Mouse (Mus musculus) T-cell, adult 2 months (primary cell): ENCODE data around the gene Tnp1.

Experiments used
- DNase-seq: peaks from one replicate; pipeline ENCODE4 v3.0.0; 2022; ENCODE audit warnings: low spot score

The Tnp1 gene

GRCm38 (mm10) chr1:73015731-73016130 lies at the start of gene Tnp1:
TSS of gene Tnp1 (minus strand) at chr1:73015909.
- no peak for DNase-seq

GRCm38 (mm10) chr1:73064336-73064735 lies 48.6 kb upstream of the Tnp1 start:
- DNase-seq, result no peak

- no peak for DNase-seq
These were observed 46.0 kb upstream of the Tnp1 start for GRCm38 (mm10) chr1:73061491-73062233.

- DNase-seq, result no peak
These were observed 44.6 kb upstream of the Tnp1 start for GRCm38 (mm10) chr1:73060271-73060670.

- DNase-seq, result no peak
These were observed 40.7 kb upstream of the Tnp1 start for GRCm38 (mm10) chr1:73056266-73057001.

- no peak for DNase-seq
These were observed 40.1 kb upstream of the Tnp1 start for GRCm38 (mm10) chr1:73055820-73056219.

GRCm38 (mm10) chr1:73055206-73055605 lies 39.5 kb upstream of the Tnp1 start:
- no peak for DNase-seq

- DNase-seq, result no peak
These were observed 38.0 kb upstream of the Tnp1 start for GRCm38 (mm10) chr1:73053545-73054326.

- DNase-seq, result no peak
These were observed 31.4 kb upstream of the Tnp1 start for GRCm38 (mm10) chr1:73046896-73047672.

GRCm38 (mm10) chr1:73045948-73046685 lies 30.4 kb upstream of the Tnp1 start:
- no peak for DNase-seq

GRCm38 (mm10) chr1:73043671-73044070 lies 28.0 kb upstream of the Tnp1 start:
- no peak for DNase-seq

GRCm38 (mm10) chr1:73040691-73041425 lies 25.1 kb upstream of the Tnp1 start:
- no peak for DNase-seq

- no peak for DNase-seq
These were observed 22.8 kb upstream of the Tnp1 start for GRCm38 (mm10) chr1:73038532-73038931.

GRCm38 (mm10) chr1:73036536-73036935 lies 20.8 kb upstream of the Tnp1 start:
- DNase-seq, result no peak

- no peak for DNase-seq
These were observed 20.0 kb upstream of the Tnp1 start for GRCm38 (mm10) chr1:73035726-73036125.

GRCm38 (mm10) chr1:73032491-73032890 lies 16.8 kb upstream of the Tnp1 start:
- DNase-seq, result no peak

GRCm38 (mm10) chr1:73028741-73029140 lies 13.0 kb upstream of the Tnp1 start:
- DNase-seq, result no peak

- no peak for DNase-seq
These were observed 11.7 kb upstream of the Tnp1 start for GRCm38 (mm10) chr1:73027381-73027780.

- no peak for DNase-seq
These were observed 11.1 kb upstream of the Tnp1 start for GRCm38 (mm10) chr1:73026786-73027299.

- no peak for DNase-seq
These were observed 10.4 kb upstream of the Tnp1 start for GRCm38 (mm10) chr1:73026157-73026556.
